Mouse (Mus musculus) heart, postnatal 4 days (tissue): Measurements from ENCODE around the gene Ugt2a1. TPM values are rescaled to one million over a fixed set of nuclear protein-coding genes. Genes with fewer than 3 reads are reported as not detected.

Experiments used
- total RNA-seq, 2 experiments: library from RNA; stranded (reverse); gene quantifications; 2 replicates each; pipeline ENCODE4 v1.2.3; 2021

Ugt2a1 gene
- total RNA-seq, 2 experiments from 2014 or later, result not detected

Other genes with a start within 250 kb of the Ugt2a1 start
- not detected for gene Ugt2b37, start 236.1 kb downstream of the Ugt2a1 start, total RNA-seq
- gene Ugt2a3, start 153.7 kb downstream of the Ugt2a1 start, total RNA-seq, result not detected
- not detected for gene Ugt2b38, start 66.7 kb downstream of the Ugt2a1 start, total RNA-seq
- gene Ugt2a2, start 8.6 kb downstream of the Ugt2a1 start, total RNA-seq, result not detected
- not detected for gene Gm43638, start 4.1 kb downstream of the Ugt2a1 start, total RNA-seq
- gene Sult1b1, start 47.3 kb upstream of the Ugt2a1 start, total RNA-seq, result not detected
- not detected for gene Sult1d1, start 78.2 kb upstream of the Ugt2a1 start, total RNA-seq
- not detected for gene Sult1e1, start 100.7 kb upstream of the Ugt2a1 start, total RNA-seq
- gene Csn1s1, start 175.3 kb upstream of the Ugt2a1 start, total RNA-seq, result not detected
- not detected for gene Csn2, start 208.8 kb upstream of the Ugt2a1 start, total RNA-seq